Mouse (Mus musculus) liver, adult 2 months (tissue): ENCODE data around the gene Tbx4.

Experiments
- CTCF ChIP-seq: fragments of 200-500 bp; IDR thresholded peaks from 2 replicates; pipeline ENCODE4 v1.5.1; 2011; ENCODE audit warnings: low read depth, low read length, control low read depth
- POLR2A ChIP-seq: fragments of 200-500 bp; IDR thresholded peaks from 2 replicates; pipeline ENCODE4 v1.6.1; 2011; ENCODE audit warnings: low read length, control low read depth; ENCODE audit not compliant: insufficient read depth; ENCODE audit errors: extremely low read depth

DNA sequence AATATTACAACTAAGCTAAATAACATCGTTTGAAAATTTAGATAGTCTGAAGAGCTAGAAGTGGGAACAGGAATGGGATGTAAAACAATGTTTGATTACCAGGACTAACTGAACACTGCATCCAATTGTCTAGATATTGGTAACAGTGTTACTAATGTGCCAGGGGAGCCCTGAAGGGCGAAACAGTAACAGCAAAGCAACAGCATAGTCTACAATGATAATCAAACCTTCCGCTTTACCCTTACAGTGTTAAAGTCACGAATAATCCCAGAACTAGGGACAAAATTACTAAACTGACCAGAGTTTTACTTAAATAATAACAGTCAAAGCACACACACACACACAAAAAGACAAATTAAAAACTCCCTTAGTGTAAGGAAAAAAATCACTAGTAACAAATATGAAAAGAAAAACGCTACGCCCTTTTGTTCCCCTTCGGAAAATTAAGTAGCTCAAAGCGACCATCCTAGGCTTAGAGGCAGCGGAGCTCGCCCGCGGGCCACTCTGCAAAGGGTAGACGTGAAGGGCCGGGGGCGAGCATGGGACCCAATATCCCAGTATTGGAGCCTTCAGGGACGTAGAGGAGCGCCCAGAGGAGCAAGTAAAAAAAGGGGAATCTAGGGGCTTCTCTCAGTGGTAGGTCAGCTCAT is 1.7 kb downstream of the Tbx4 start:
- TF ChIP-seq CTCF: no peak
- no peak for TF ChIP-seq POLR2A
